Mouse (Mus musculus) heart, embryonic 11.5 days (tissue): ENCODE measurements around the gene Nfe2. TPM values are rescaled to one million over a fixed set of nuclear protein-coding genes. Genes with fewer than 3 reads are reported as not detected.

ENCODE experiments used
- ATAC-seq: fragments of 200-750 bp; cut with Nextera tagmentation; replicated peaks from 2 replicates; pipeline ENCODE4 v1.8.0; 2017; ENCODE audit warnings: moderate library complexity; ENCODE audit not compliant: insufficient number of reproducible peaks, low FRiP score, low TSS enrichment
- H3K27ac ChIP-seq: fragments of 300-500 bp; sonication (generic); 2 replicates; pipeline ENCODE4 v1.5.1; 2014; ENCODE audit warnings: mild to moderate bottlenecking, low read depth, low read length
- H3K27me3 ChIP-seq: fragments of 300-500 bp; sonication (generic); 2 replicates; pipeline ENCODE4 v1.6.1; 2014; ENCODE audit warnings: mild to moderate bottlenecking, low read length, mixed read lengths; ENCODE audit not compliant: control insufficient read depth, insufficient read depth
- H3K36me3 ChIP-seq: fragments of 300-500 bp; sonication (generic); 2 replicates; pipeline ENCODE4 v1.6.1; 2014; ENCODE audit warnings: mild to moderate bottlenecking, low read length, moderate library complexity, mixed read lengths; ENCODE audit not compliant: control insufficient read depth, insufficient read depth
- H3K4me1 ChIP-seq: fragments of 300-500 bp; sonication (generic); 2 replicates; pipeline ENCODE4 v1.6.1; 2014; ENCODE audit warnings: low read length; ENCODE audit not compliant: control insufficient read depth, insufficient read depth
- H3K4me2 ChIP-seq: fragments of 300-500 bp; sonication (generic); 2 replicates; pipeline ENCODE4 v1.6.1; 2014; ENCODE audit warnings: mild to moderate bottlenecking, moderate library complexity
- H3K4me3 ChIP-seq: fragments of 300-500 bp; sonication (generic); 2 replicates; pipeline ENCODE4 v1.5.1; 2014; ENCODE audit warnings: low read depth, low read length
- H3K9ac ChIP-seq: fragments of 300-500 bp; sonication (generic); 2 replicates; pipeline ENCODE4 v1.6.1; 2014; ENCODE audit warnings: mild to moderate bottlenecking, low read depth, low read length, moderate library complexity
- H3K9me3 ChIP-seq: fragments of 300-500 bp; sonication (generic); replicated peaks from 2 replicates; pipeline ENCODE4 v1.6.1; 2016; ENCODE audit warnings: low read length; ENCODE audit not compliant: control insufficient read depth
- WGBS: fragments of 180-500 bp; shearing (Covaris S2); extraction: QIAGEN DNeasy Blood & Tissue Kit; methylation state at CpG from one replicate; pipeline ENCODE4 v1.1.7; 2014; ENCODE audit not compliant: insufficient replicate concordance; 5-methylcytosine and 5-hydroxymethylcytosine counted together
- polyA plus RNA-seq: library from polyadenylated mRNA; unstranded; fragments of >200 nt; fragmentation: Nextera tagmentation; extraction: Ambion mirVana; gene quantifications from 2 replicates; pipeline ENCODE4 v1.2.1, GENCODE M21; 2014

Nfe2 gene
- polyA plus RNA-seq, 1 experiment from 2014 or later: 24.2 TPM

- no peaks in the 10 kb centered on the region for H3K9me3 ChIP-seq
- no peak for ATAC-seq
- H3K4me3 ChIP-seq: no peak overlapping the region
- no peak overlapping the region for H3K4me2 ChIP-seq
- peaks cover 19% of the 10 kb centered on the region for H3K4me1 ChIP-seq
- H3K27me3 ChIP-seq: no peaks in the 10 kb centered on the region
- H3K9ac ChIP-seq: 0 out of 2 replicates have a peak overlapping the region, but pooled peaks have one; percentile 39
- H3K27ac ChIP-seq: 0 out of 2 replicates have a peak overlapping the region, but pooled peaks have one; percentile 35
- peaks cover 42% of the 10 kb centered on the region for H3K36me3 ChIP-seq
- 34% methylated on average over 5 of the region's 5 CpGs for WGBS
These were observed 37.6 kb upstream of the Nfe2 start for GRCm38 (mm10) chr15:103295851-103296250.

- ATAC-seq: no peak
- no peak overlapping the region for H3K4me3 ChIP-seq
- no peak overlapping the region for H3K27ac ChIP-seq
- no peaks in the 10 kb centered on the region for H3K9me3 ChIP-seq
- peaks cover 10% of the 10 kb centered on the region for H3K4me1 ChIP-seq
- no peak overlapping the region for H3K4me2 ChIP-seq
- H3K27me3 ChIP-seq: no peaks in the 10 kb centered on the region
- H3K36me3 ChIP-seq: peaks cover 42% of the 10 kb centered on the region
- 87% methylated on average over 2 of the region's 2 CpGs for WGBS
- H3K9ac ChIP-seq: no peak overlapping the region
These were observed 36.4 kb upstream of the Nfe2 start for GRCm38 (mm10) chr15:103294649-103295048.

GRCm38 (mm10) chr15:103293375-103293774, 35.2 kb upstream of the Nfe2 start:
- Histone ChIP-seq H3K4me2 (no peak overlapping the region), H3K9ac (no peak overlapping the region), H3K27ac (no peak overlapping the region), H3K9me3 (no peaks in the 10 kb centered on the region), H3K36me3 (peaks cover 40% of the 10 kb centered on the region), H3K27me3 (no peaks in the 10 kb centered on the region), H3K4me1 (peaks cover 10% of the 10 kb centered on the region; the same call in 1 of the 2 replicates), H3K4me3 (no peak overlapping the region)
- ATAC-seq: no peak
- 96% methylated on average over 2 of the region's 2 CpGs for WGBS

GRCm38 (mm10) chr15:103292673-103293345, 34.6 kb upstream of the Nfe2 start:
- Histone ChIP-seq H3K9me3 (no peaks in the 10 kb centered on the region), H3K36me3 (peaks cover 36% of the 10 kb centered on the region), H3K27ac (no peak overlapping the region), H3K27me3 (no peaks in the 10 kb centered on the region), H3K4me2 (no peak overlapping the region), H3K4me3 (no peak overlapping the region), H3K9ac (no peak overlapping the region), H3K4me1 (peaks cover 10% of the 10 kb centered on the region; the same call in 1 of the 2 replicates)
- no peak for ATAC-seq
- WGBS: 93% methylated on average over 4 of the region's 4 CpGs

GRCm38 (mm10) chr15:103290843-103291242, 32.6 kb upstream of the Nfe2 start:
- H3K4me2 ChIP-seq: no peak overlapping the region
- H3K9me3 ChIP-seq: no peaks in the 10 kb centered on the region
- WGBS: 90% methylated on average over 9 of the region's 9 CpGs
- ATAC-seq: no peak
- peaks cover 27% of the 10 kb centered on the region for H3K36me3 ChIP-seq
- no peak overlapping the region for H3K27ac ChIP-seq
- no peak overlapping the region for H3K4me3 ChIP-seq
- no peaks in the 10 kb centered on the region for H3K27me3 ChIP-seq
- no peak overlapping the region for H3K9ac ChIP-seq
- peaks cover 12% of the 10 kb centered on the region for H3K4me1 ChIP-seq

- H3K9ac ChIP-seq: no peak overlapping the region
- ATAC-seq: no peak
- peaks cover 12% of the 10 kb centered on the region for H3K4me1 ChIP-seq
- no peaks in the 10 kb centered on the region for H3K9me3 ChIP-seq
- H3K36me3 ChIP-seq: peaks cover 25% of the 10 kb centered on the region
- no peak overlapping the region for H3K4me2 ChIP-seq
- 80% methylated on average over 6 of the region's 6 CpGs for WGBS
- H3K27ac ChIP-seq: no peak overlapping the region
- no peak overlapping the region for H3K4me3 ChIP-seq
- no peaks in the 10 kb centered on the region for H3K27me3 ChIP-seq
These were observed 32.2 kb upstream of the Nfe2 start for GRCm38 (mm10) chr15:103290417-103290816.

- Histone ChIP-seq H3K9me3 (no peaks in the 10 kb centered on the region), H3K4me3 (no peak overlapping the region), H3K36me3 (peaks cover 24% of the 10 kb centered on the region), H3K4me2 (no peak overlapping the region), H3K9ac (no peak overlapping the region), H3K27ac (no peak overlapping the region), H3K27me3 (no peaks in the 10 kb centered on the region), H3K4me1 (peaks cover 18% of the 10 kb centered on the region)
- ATAC-seq: no peak
- WGBS: 44% methylated on average over 5 of the region's 5 CpGs
These were observed 31.4 kb upstream of the Nfe2 start for GRCm38 (mm10) chr15:103289600-103289999.

GRCm38 (mm10) chr15:103285778-103286417, 27.7 kb upstream of the Nfe2 start:
- Histone ChIP-seq H3K36me3 (peaks cover 5% of the 10 kb centered on the region; the same call in 1 of the 2 replicates), H3K4me2 (0 out of 2 replicates have a peak overlapping the region, but pooled peaks have one; percentile 9), H3K4me3 (no peak overlapping the region), H3K27ac (peak overlapping the region; percentile 37), H3K27me3 (no peaks in the 10 kb centered on the region), H3K9ac (no peak overlapping the region), H3K4me1 (peaks cover 20% of the 10 kb centered on the region), H3K9me3 (no peaks in the 10 kb centered on the region)
- 75% methylated on average over 1 of the region's 1 CpGs for WGBS
- no peak for ATAC-seq
